Mouse (Mus musculus) CH12.LX (cell line): ENCODE results near the gene Rbms1. TPM values are rescaled to one million over a fixed set of nuclear protein-coding genes. Genes with fewer than 3 reads are reported as not detected.

Source experiments
- DNase-seq: peaks from one replicate; pipeline ENCODE4 v3.0.0-alpha.2; 2013; ENCODE audit errors: extremely low read depth
- H3K27ac ChIP-seq: 2 replicates; pipeline ENCODE4 v1.5.1; 2012; ENCODE audit warnings: low read depth, mild to moderate bottlenecking, control low read depth, moderate library complexity; ENCODE audit not compliant: insufficient read depth
- H3K27me3 ChIP-seq: replicated peaks from 2 replicates; pipeline ENCODE3; 2012; ENCODE audit warnings: inconsistent platforms
- H3K36me3 ChIP-seq, 2 experiments: replicated peaks in 1 of 2; 2 replicates each; pipeline versions ENCODE3 to v1.6.1; 2012; ENCODE audit warnings: inconsistent platforms in 1 of 2, low read length in 1 of 2, mild to moderate bottlenecking in 1 of 2, mixed read lengths in 1 of 2, moderate library complexity in 1 of 2; ENCODE audit not compliant: control insufficient read depth in 1 of 2, insufficient read depth in 1 of 2
- H3K4me1 ChIP-seq, 2 experiments: 2 replicates each; pipeline ENCODE4 v1.6.1; 2012; ENCODE audit warnings: inconsistent platforms in 1 of 2, moderate library complexity in 1 of 2; ENCODE audit not compliant: insufficient read depth in 2 of 2, control insufficient read depth in 1 of 2
- H3K4me2 ChIP-seq: 2 replicates; pipeline ENCODE4 v1.6.1; 2012; ENCODE audit warnings: low read depth, mild to moderate bottlenecking, control low read depth; ENCODE audit not compliant: poor library complexity, insufficient read depth, severe bottlenecking
- H3K4me3 ChIP-seq, 3 experiments: fragments of 150-350 bp in 1 of 3; sonication (generic) in 1 of 3; replicated peaks in 1 of 3; 2 replicates each; pipeline versions ENCODE3 to v1.5.1; 2011 to 2012; ENCODE audit warnings: low read depth in 2 of 3, low read length in 2 of 3, mild to moderate bottlenecking in 2 of 3, moderate library complexity in 2 of 3, control low read depth in 1 of 3, improper control_type of control experiment in 1 of 3, inconsistent platforms in 1 of 3, mixed read lengths in 1 of 3; ENCODE audit not compliant: poor library complexity in 1 of 3
- H3K79me2 ChIP-seq: replicated peaks from 2 replicates; pipeline ENCODE4 v1.6.1; 2012; ENCODE audit warnings: mild to moderate bottlenecking, moderate library complexity; ENCODE audit not compliant: control insufficient read depth, poor library complexity, insufficient read depth, severe bottlenecking; ENCODE audit errors: extremely low read depth
- H3K9ac ChIP-seq: 2 replicates; pipeline ENCODE4 v1.6.1; 2012; ENCODE audit warnings: low read depth, mild to moderate bottlenecking, control low read depth, moderate library complexity; ENCODE audit not compliant: insufficient read depth
- H3K9me3 ChIP-seq: replicated peaks from 2 replicates; pipeline ENCODE3; 2012; ENCODE audit warnings: low read length, inconsistent platforms, mixed read lengths
- BHLHE40 ChIP-seq: IDR thresholded peaks from 2 replicates; pipeline ENCODE4 v1.6.1; 2011; ENCODE audit warnings: mild to moderate bottlenecking, low read depth, low read length, improper control_type of control experiment
- CHD2 ChIP-seq: IDR thresholded peaks from 2 replicates; pipeline ENCODE4 v1.6.1; 2011; ENCODE audit warnings: low read length, improper control_type of control experiment
- CTCF ChIP-seq, 2 experiments: IDR thresholded peaks in 1 of 2; conservative IDR thresholded peaks in 1 of 2; 2 replicates each; pipeline ENCODE4 v1.5.1; 2011 to 2012; ENCODE audit warnings: low read depth in 2 of 2, low read length in 2 of 2, improper control_type of control experiment in 1 of 2, inconsistent platforms in 1 of 2, mild to moderate bottlenecking in 1 of 2, moderate library complexity in 1 of 2
- E2F4 ChIP-seq: IDR thresholded peaks from 2 replicates; pipeline ENCODE4 v1.6.1; 2011; ENCODE audit warnings: low read depth, low read length, improper control_type of control experiment; ENCODE audit not compliant: insufficient replicate concordance
- ELF1 ChIP-seq: IDR thresholded peaks from 2 replicates; pipeline ENCODE4 v1.6.1; 2014; ENCODE audit warnings: low read depth, mild to moderate bottlenecking, inconsistent platforms, low read length, improper control_type of control experiment
- EP300 ChIP-seq: IDR thresholded peaks from 2 replicates; pipeline ENCODE4 v1.6.1; 2011; ENCODE audit warnings: low read length, improper control_type of control experiment
- ETS1 ChIP-seq: conservative IDR thresholded peaks from 2 replicates; pipeline ENCODE4 v1.6.1; 2012; ENCODE audit warnings: low read depth, mild to moderate bottlenecking, inconsistent platforms, low read length, improper control_type of control experiment, moderate library complexity
- GABPA ChIP-seq: IDR thresholded peaks from 2 replicates; pipeline ENCODE4 v1.6.1; 2012; ENCODE audit warnings: low read depth, low read length, improper control_type of control experiment, inconsistent platforms; ENCODE audit not compliant: insufficient replicate concordance
- HCFC1 ChIP-seq: IDR thresholded peaks from 2 replicates; pipeline ENCODE4 v1.6.1; 2012; ENCODE audit warnings: low read depth, mild to moderate bottlenecking, inconsistent platforms, low read length, improper control_type of control experiment
- IRF4 ChIP-seq: IDR thresholded peaks from 2 replicates; pipeline ENCODE4 v1.6.1; 2014; ENCODE audit warnings: low read depth, mild to moderate bottlenecking, inconsistent platforms, low read length, improper control_type of control experiment
- MAFK ChIP-seq: IDR thresholded peaks from 2 replicates; pipeline ENCODE4 v1.6.1; 2011; ENCODE audit warnings: low read length, improper control_type of control experiment; ENCODE audit not compliant: insufficient replicate concordance
- MAX ChIP-seq: IDR thresholded peaks from 2 replicates; pipeline ENCODE4 v1.6.1; 2011; ENCODE audit warnings: low read length, improper control_type of control experiment
- MEF2A ChIP-seq: IDR thresholded peaks from 2 replicates; pipeline ENCODE4 v1.6.1; 2014; ENCODE audit warnings: low read depth, mild to moderate bottlenecking, inconsistent platforms, low read length, improper control_type of control experiment, borderline replicate concordance
- MXI1 ChIP-seq: IDR thresholded peaks from 2 replicates; pipeline ENCODE4 v1.6.1; 2011; ENCODE audit warnings: mild to moderate bottlenecking, low read depth, low read length, improper control_type of control experiment
- NRF1 ChIP-seq: IDR thresholded peaks from 2 replicates; pipeline ENCODE4 v1.6.1; 2014; ENCODE audit warnings: low read depth, mild to moderate bottlenecking, inconsistent platforms, low read length, improper control_type of control experiment, moderate library complexity
- PAX5 ChIP-seq: IDR thresholded peaks from 2 replicates; pipeline ENCODE4 v1.6.1; 2012; ENCODE audit warnings: low read length, inconsistent platforms, mixed read lengths
- RAD21 ChIP-seq: IDR thresholded peaks from 2 replicates; pipeline ENCODE4 v1.6.1; 2011; ENCODE audit warnings: low read depth, mild to moderate bottlenecking, low read length, improper control_type of control experiment, moderate library complexity
- SMC3 ChIP-seq: IDR thresholded peaks from 2 replicates; pipeline ENCODE4 v1.6.1; 2011; ENCODE audit warnings: low read depth, low read length, improper control_type of control experiment
- TBP ChIP-seq: conservative IDR thresholded peaks from 2 replicates; pipeline ENCODE4 v1.6.1; 2011; ENCODE audit warnings: low read depth, low read length, improper control_type of control experiment
- TCF12 ChIP-seq: IDR thresholded peaks from 2 replicates; pipeline ENCODE4 v1.6.1; 2014; ENCODE audit warnings: low read depth, mild to moderate bottlenecking, inconsistent platforms, low read length, improper control_type of control experiment
- UBTF ChIP-seq: IDR thresholded peaks from 2 replicates; pipeline ENCODE4 v1.6.1; 2012; ENCODE audit warnings: low read depth, mild to moderate bottlenecking, inconsistent platforms, low read length, improper control_type of control experiment, moderate library complexity
- USF1 ChIP-seq: IDR thresholded peaks from 2 replicates; pipeline ENCODE4 v1.6.1; 2014; ENCODE audit warnings: low read depth, mild to moderate bottlenecking, inconsistent platforms, low read length, improper control_type of control experiment
- USF2 ChIP-seq: conservative IDR thresholded peaks from 2 replicates; pipeline ENCODE4 v1.6.1; 2011; ENCODE audit warnings: low read depth, low read length, improper control_type of control experiment
- ZC3H11A ChIP-seq: IDR thresholded peaks from 2 replicates; pipeline ENCODE4 v1.6.1; 2012; ENCODE audit warnings: low read depth, mild to moderate bottlenecking, inconsistent platforms, low read length, improper control_type of control experiment
- ZMIZ1 ChIP-seq: IDR thresholded peaks from 2 replicates; pipeline ENCODE4 v1.6.1; 2012; ENCODE audit warnings: low read depth, mild to moderate bottlenecking, inconsistent platforms, low read length, improper control_type of control experiment
- ZNF384 ChIP-seq: IDR thresholded peaks from 2 replicates; pipeline ENCODE4 v1.6.1; 2012; ENCODE audit warnings: low read depth, low read length, improper control_type of control experiment, inconsistent platforms
- dilution Hi-C: fragments of 300-500 bp; cut with MboI; formaldehyde crosslinking; loops from 2 replicates; pipeline ENCODE4 v1.14.3; 2020; ENCODE audit warnings: low sequenced_read_pairs; ENCODE audit not compliant: extremely low pct_unique_long_range_greater_than_20kb, extremely low pct_ligation_motif_present
- in situ Hi-C: fragments of 300-500 bp; cut with MboI; formaldehyde crosslinking; loops from 3 replicates; pipeline ENCODE4 v1.14.3; 2019; ENCODE audit warnings: low sequenced_read_pairs, low pct_ligation_motif_present, low pct_unique_long_range_greater_than_20kb, mixed read lengths
- polyA plus RNA-seq: library from polyadenylated mRNA; unstranded; fragments of >175 nt; gene quantifications from 2 replicates; pipeline ENCODE4 v1.2.1, GENCODE M21; 2012; ENCODE audit warnings: low read depth; ENCODE audit not compliant: insufficient read length
- total RNA-seq, 2 experiments: library from RNA; depleted of rRNA; stranded (reverse); fragments of 300-350 nt in 1 of 2; fragments of >200 nt in 1 of 2; gene quantifications; 2 replicates each; pipeline ENCODE4 v1.2.3; 2012 to 2014

The Rbms1 gene
- total and polyA plus RNA-seq, 3 experiments, result 10.6 to 33.9 (median 12.6) TPM

DNA sequence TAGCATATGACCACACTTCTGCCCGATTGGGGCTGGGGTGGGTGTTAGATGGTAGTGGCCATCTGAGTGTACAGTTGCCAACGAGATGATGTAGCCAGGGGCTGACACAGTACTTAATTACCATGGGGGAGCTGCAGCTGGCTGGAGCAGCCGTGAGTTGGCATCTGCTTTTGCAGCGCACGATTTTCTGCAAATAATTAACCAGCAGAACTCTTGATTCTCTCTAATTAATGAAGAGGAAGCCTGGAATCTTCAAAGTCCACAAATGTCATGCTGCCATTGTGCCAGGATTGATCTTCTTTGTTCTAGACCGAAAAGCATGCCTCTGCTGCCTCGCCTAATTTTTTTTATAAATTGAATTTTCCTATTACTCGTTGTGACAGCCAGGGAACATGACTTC is 249.1 kb downstream of the Rbms1 start (continued):
- no peak for TF ChIP-seq BHLHE40

DNA sequence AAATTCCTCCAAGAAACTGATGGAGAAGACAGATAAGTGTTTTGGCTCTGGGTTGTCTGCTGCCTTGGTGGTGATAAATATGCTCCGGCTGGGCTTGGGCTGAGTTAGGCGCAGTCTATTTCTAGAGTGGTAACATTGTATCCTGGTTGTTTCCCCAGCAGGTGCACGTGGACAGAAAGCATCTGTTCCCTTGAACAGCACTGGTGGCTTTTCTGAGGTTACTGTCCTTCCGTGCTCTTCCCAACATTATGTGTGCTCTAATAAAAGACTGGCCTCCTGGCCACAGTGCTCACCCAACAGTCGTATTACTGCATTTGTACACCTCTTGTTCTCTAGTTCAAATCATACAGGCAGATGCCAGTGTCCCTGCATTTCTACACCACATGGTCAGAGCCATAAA is 250.1 kb downstream of the Rbms1 start:
- H3K79me2 ChIP-seq, result no peaks in the 10 kb centered on the region
- H3K4me3 ChIP-seq, result no peak overlapping the region
- H3K36me3 ChIP-seq, result no peaks in the 10 kb centered on the region
- DNase-seq, result no peak
- in situ Hi-C loops (no loop called here), dilution Hi-C loops (no loop called here)
- H3K9me3 ChIP-seq, result no peaks in the 10 kb centered on the region
- peaks cover 0 to 23% of the 10 kb centered on the region in 2 experiments; a peak in 2 of 4 replicates for H3K4me1 ChIP-seq
- H3K9ac ChIP-seq, result no peak overlapping the region
- no peak overlapping the region for H3K27ac ChIP-seq
- no peaks in the 10 kb centered on the region for H3K27me3 ChIP-seq
- no peak for TF ChIP-seq MXI1
- no peak for TF ChIP-seq HCFC1
- TF ChIP-seq ZNF384, result no peak
- TF ChIP-seq USF1, result no peak
- TF ChIP-seq SMC3, result no peak
- TF ChIP-seq TCF12, result no peak
- no peak for TF ChIP-seq TBP
- no peak for TF ChIP-seq ETS1
- no peak for TF ChIP-seq UBTF
- no peak for TF ChIP-seq BHLHE40
- TF ChIP-seq IRF4, result no peak
- TF ChIP-seq USF2, result no peak
- TF ChIP-seq CHD2, result no peak
- no peak for TF ChIP-seq EP300
- no peak for TF ChIP-seq E2F4
- no peak for TF ChIP-seq MAX
- TF ChIP-seq MEF2A, result no peak
- no peak for TF ChIP-seq MAFK
- TF ChIP-seq ZMIZ1, result no peak
- H3K4me2 ChIP-seq, result no peak overlapping the region

DNA sequence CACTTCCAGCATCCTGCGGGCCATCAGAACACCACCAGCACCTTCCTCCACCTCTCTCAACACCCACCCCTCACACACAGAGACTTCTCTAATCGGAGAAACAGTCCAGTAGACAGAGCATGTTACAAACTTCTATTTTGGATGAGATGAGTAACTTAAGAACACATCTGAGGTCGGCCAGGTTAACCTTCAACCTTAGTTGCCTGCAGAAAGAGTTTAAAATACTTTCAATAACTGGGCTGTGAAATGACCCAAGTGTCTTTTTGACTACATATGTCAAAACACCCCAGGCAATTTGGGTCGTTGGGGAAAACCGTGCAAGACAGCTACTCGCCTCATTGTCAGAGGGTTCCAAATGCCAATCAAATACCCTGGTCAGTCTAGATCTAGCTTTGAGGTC is 250.5 kb downstream of the Rbms1 start:
- Histone ChIP-seq H3K4me2 (no peak overlapping the region), H3K79me2 (no peaks in the 10 kb centered on the region)
- dilution Hi-C loops, result no loop called here

More for the DNA sequence above, 250.5 kb downstream of the Rbms1 start:
- H3K27me3 ChIP-seq, result no peaks in the 10 kb centered on the region
- no peaks in the 10 kb centered on the region for H3K9me3 ChIP-seq
- no peak overlapping the region for H3K4me3 ChIP-seq
- no peak for DNase-seq
- H3K27ac ChIP-seq, result no peak overlapping the region
- H3K36me3 ChIP-seq, result no peaks in the 10 kb centered on the region
- no peak overlapping the region for H3K9ac ChIP-seq
- in situ Hi-C loops, result no loop called here
- TF ChIP-seq ZMIZ1 (no peak), GABPA (no peak), IRF4 (no peak), PAX5 (no peak), RAD21 (no peak), CTCF (conservative IDR thresholded peaks at IDR 0.05 in 1 of 2, IDR thresholded peaks at IDR 0.05 in 1 of 2; ENCODE audit: low read depth in 2 of 2, low read length in 2 of 2) (no peak), HCFC1 (no peak), MXI1 (no peak), ZC3H11A (no peak), ELF1 (no peak), CHD2 (no peak), SMC3 (no peak), NRF1 (no peak), TCF12 (no peak), TBP (no peak), BHLHE40 (no peak)
- H3K4me1 ChIP-seq, result peaks cover 0 to 23% of the 10 kb centered on the region in 2 experiments; a peak in 2 of 4 replicates
